Mouse (Mus musculus) left cerebral cortex, postnatal 14 days (tissue): ENCODE measurements around the gene 1700016H13Rik. TPM values are rescaled to one million over a fixed set of nuclear protein-coding genes. Genes with fewer than 3 reads are reported as not detected.

Experiments
- DNase-seq, 2 experiments: peaks; one replicate each; pipeline ENCODE4 v3.0.0; 2021 to 2022; ENCODE audit warnings: low spot score in 2 of 2, mixed read lengths in 1 of 2
- intact Hi-C: fragments of 180-260 bp; cut with DNase I; formaldehyde crosslinking; loops from one replicate; pipeline ENCODE4 v1.15.1; 2025
- total RNA-seq, 2 experiments: library from RNA; stranded (reverse); gene quantifications; 2 replicates each; pipeline ENCODE4 v1.2.3; 2021

The 1700016H13Rik gene
- total RNA-seq, 2 experiments from 2014 or later: not detected

DNA sequence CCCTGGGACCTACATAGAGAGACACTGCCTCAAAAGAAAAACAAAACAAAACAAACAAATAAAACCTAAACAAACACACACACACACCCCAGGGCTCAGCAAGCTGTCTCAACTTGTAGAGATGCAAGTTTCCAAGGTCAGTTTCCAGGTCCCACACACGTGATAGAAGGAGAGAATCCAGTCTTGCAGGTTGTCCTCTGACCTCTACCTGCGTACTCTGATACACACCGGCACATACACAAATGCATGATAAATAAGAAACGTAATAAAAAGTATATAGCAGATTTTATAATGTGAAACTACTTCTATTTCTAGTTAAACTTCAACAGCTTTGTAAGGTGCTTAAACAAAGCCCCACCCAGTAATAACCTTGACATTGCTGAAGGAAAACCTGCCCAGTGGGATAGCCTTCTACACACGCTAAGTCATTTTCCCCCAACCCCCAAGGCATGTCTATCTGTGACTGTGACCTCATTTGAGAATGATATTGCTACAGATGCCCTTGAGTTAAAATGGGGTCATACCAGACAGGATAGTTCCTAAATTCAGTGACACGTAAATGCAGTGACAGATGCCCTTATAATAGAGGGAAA, 20.6 kb upstream of the 1700016H13Rik start:
- intact Hi-C loops: no loop called here
- no peak for DNase-seq

DNA sequence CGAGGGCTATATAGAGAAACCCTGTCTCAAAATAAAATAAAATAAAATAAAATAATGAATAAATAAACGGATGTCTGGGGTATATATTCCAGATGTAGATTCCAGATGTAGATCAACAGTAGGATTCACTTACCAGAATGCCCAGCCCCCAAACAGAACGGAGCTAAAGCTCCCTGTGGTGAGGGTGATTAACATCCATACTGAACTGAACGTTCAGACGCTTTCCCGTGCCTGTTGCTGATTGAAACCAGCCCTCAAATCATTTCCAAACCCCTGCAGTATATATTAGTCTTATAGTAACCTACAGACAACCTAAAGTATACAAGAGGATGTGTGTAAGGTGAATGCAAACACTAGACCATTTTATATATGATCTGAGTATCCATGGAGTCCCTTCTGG, 18.7 kb upstream of the 1700016H13Rik start:
- intact Hi-C loops: no loop called here
- no peak for DNase-seq

DNA sequence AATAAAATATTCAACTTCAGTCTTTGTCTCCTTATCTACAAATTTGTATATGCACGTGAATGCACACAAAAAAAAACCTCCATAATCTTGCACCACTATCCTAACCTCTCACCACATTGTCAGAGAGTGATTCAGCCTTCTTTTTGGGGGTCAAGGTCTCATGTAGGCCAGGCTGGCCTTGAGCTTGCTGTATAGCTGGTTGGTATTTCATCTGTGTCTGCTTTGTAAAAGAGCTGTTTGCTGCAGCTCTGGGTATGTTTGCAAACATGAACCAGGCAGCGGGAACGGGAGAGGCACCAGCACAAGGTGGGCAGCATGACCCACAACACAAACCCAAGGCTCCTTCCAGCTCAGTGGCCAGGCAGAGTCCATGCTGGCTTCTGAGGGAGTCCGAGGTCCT, 17.8 kb upstream of the 1700016H13Rik start:
- intact Hi-C loops: no loop called here
- no peak for DNase-seq

DNA sequence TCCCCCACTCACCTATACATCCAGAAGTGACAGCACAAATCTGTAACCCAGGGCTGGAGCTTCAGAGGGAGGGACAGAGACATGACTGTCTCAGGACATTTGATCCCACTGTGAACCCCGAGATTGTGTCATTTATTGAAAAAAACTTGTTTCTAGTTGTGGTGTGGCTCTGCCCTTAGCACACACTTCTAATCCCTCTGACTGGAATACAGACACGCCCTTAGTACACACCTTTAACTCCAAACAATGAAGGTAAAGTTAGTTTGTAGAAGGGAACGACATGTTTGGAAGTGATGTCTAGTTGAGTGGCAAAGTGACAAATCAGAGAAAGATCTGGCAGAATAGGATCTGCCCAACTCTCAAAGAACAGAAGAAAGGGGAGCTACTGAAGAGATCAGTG, 16.0 kb upstream of the 1700016H13Rik start:
- DNase-seq: no peak
- intact Hi-C loops: no loop called here

DNA sequence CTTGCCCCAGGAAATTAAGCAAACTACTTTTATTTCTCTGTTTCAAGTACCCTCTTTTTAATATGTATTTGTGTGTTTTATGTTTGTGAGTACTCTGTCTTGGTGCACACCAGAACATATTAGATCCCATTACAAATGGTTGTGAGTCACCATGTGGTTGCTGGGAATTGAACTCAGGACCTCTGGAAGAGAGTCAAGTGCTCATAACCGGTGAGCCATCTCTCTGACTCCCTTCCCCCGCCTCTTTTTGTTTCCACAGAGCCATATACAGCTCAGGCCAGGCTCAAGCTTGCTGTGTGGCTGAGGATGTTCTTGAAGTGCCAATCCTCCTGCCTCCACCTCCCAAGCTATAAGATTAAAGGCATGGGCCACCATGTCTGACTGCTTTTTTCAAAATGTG, 10.1 kb upstream of the 1700016H13Rik start:
- DNase-seq: no peak
- intact Hi-C loops: no loop called here

DNA sequence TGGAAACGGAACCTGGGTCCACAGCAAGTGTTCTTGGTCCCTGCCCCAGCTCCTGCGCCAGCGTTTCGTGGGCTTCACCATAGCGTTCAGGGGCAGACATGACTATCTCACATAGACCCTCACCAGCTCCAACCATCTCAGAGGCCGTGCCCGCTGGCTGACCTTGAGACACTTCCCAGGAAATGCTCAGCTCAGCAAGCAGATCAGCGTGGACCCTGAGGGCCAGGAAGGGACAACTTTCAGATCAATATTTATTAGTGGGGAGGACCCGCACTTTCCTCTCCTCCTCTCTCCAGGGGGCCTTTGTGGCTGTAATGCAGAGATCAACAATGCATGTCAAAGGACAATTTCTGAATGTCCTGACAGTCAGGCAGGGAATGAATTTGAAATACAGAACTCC, 9.1 kb upstream of the 1700016H13Rik start:
- no peak for DNase-seq
- intact Hi-C loops: no loop called here

DNA sequence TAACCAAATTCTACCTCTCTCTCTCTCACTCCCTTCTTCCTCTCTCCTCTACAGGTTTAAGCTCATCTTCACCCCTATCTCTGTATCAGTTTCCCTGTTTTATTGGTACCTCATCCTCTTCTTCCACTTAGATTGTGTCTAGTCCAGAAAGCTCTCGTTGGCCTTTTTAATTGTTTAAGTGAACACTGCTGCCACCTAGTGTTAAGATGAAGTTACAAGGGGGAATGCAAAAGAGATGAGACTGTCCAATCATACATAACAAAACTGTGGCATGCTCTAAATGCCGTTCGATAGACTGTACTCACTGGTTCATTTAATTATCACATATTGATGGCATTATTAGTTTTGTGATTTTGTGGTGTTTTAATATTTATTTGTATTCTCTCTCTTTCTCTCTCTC, 3.8 kb upstream of the 1700016H13Rik start:
- intact Hi-C loops: loop anchor here (1.0 to 2.0 kb wide), 2 partner anchors 303 to 315 kb away; no protein-coding TSS in a partner anchor
- peak; percentile 41 to 43 for DNase-seq

DNA sequence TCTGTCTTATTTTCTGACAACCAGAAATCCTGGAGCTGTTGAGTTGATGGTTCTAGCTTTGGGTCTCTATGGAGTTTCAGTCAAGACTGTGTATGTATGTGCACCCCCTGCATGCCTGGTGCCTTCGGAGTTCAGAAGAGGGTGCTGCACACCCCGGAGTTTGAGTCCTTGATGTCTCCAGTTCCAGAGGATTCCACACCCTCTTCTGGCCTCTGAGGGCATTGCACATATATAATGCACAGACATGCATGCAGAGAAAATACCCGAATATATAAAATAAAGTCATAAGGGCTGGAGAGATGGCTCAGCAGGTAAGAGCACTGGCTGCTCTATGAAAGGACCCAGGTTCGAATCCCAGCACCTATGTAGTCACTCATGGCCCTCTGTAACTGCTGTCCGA, 3.1 kb upstream of the 1700016H13Rik start:
- DNase-seq: peak in 1 of 2 experiments; percentile 44
- intact Hi-C loops: loop anchor here (1.0 to 2.0 kb wide), 2 partner anchors 303 to 314 kb away; no protein-coding TSS in a partner anchor

DNA sequence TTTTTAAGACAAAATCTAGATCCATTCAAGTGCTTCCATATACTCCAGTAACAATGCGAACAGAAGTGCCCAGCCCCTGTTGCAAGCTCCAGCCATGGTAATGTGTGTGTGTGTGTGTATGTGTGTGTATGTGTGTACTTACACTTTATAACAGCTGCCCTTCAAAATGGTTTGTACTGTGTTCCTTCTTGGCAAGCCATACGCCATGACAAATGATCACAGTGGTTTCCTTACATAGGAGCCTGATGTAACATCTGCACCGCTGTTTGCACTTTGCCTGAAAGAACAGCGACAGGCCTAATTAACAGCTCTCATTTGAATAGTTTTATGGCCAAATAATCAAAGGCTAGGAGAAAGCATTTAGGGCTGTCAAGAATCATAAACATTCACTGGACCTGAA, 1.0 kb downstream of the 1700016H13Rik start:
- intact Hi-C loops: no loop called here
- no peak for DNase-seq

DNA sequence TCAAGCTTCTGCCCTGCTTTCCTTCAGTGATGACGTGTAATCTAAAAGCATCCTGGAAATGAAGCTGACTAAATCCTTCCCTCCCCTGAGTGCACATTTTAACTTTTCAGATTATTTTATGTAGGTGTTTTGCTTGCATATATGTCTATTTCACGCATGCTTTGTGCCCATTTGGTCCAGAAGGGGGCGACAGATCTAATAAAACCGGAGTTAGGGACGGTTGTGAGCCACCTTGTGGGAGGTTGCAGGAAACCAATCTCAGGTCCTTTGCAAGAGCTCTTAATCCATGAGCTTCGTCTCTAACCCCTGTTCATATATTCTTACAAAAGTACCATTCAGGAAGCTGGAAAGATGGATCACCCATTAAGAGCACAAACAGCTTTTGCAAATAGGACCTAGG, 1.6 kb downstream of the 1700016H13Rik start:
- intact Hi-C loops: no loop called here
- peak; percentile 45 to 58 for DNase-seq

DNA sequence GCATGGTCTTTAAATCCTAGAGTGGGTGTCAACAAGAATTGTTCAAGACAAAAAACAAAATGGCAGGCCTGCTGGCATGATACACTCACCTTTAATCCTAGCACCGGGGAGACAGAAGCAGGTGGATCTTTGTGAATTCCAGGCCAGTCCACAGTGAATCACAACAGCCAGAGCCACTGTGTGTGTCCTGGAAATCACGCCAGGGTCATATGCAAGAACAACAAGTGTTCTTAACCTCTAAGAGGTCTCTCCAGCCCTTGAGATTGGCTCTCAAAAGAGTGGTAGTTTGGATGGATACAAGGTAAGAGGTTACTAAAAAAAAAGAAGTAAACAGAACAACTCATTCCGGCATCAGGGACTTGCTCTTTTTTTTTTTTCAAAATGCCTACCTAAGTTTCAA, 8.5 kb downstream of the 1700016H13Rik start:
- no peak for DNase-seq
- intact Hi-C loops: no loop called here

DNA sequence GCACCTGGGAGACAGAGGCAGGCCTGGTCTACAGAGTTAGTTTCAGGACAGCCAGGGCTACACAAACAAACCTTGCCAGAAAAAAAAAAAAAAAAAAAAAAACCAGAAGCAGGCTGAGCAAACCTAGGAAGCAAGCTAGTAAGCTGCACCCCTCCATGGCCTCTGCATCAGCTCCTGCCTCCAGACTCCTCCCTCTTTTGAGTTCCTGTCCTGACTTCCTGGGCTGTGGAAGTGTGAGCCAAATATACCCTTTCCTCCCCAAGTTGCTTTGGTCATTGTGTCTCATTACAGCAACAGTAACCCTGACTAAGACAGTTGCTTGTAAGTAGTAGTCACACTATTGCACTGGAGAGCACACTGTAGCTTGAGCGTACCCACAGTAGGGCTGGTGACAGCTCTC, 11.6 kb downstream of the 1700016H13Rik start:
- intact Hi-C loops: no loop called here
- DNase-seq: no peak

DNA sequence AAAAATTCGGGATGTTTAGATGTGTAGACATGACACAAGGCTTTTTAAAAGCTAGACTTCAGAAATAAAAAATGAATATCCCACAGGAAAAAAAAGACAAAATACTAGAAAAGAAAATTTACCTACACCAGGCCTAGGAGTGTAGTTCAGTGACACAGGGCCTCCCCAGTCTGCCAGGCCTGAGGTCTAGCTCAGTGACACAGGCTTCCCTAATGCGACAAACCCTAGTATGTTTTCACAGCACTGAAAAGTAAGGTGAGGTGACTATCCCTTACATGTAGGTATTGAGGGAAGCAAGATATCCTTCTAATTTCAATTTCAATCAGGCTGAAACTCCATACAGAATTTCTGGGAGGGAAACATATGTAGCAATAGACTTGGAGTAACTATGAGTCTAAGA, 18.6 kb downstream of the 1700016H13Rik start:
- intact Hi-C loops: no loop called here
- DNase-seq: no peak

DNA sequence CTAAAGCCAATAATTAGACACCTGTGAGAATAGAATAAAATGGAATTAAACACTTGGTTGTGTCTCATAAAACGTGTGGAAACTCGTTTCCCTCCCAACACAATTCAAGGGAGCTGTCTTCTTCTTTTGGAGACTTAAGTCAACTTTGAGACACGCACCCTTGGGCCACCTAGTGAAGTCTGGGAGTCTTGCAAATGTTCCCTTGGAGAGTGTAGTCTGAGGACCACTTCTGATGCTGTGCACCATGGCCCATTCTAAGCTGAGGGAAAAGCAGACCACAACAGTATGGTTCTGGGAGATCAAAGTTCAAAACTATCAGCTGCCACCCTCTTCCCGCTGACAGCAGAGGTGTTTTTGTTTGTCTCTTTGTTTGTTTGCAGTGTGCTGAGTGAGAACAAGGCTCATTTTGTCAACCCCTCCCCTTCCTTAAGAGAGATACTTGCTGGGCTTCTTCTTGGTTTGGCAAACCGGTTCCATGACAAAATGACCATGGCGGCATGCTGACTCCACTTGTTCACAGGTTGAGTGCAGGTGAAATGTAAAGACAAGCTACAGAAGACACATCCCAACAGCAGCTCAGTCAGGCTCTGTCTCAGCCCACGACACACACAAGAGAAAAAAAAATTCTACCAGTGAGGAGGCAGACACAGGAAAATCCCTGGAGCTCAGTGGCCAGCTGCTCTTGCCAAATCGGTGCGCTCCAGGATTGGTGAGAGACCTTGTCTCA, 25.8 kb downstream of the 1700016H13Rik start:
- no peak for DNase-seq
- intact Hi-C loops: no loop called here

DNA sequence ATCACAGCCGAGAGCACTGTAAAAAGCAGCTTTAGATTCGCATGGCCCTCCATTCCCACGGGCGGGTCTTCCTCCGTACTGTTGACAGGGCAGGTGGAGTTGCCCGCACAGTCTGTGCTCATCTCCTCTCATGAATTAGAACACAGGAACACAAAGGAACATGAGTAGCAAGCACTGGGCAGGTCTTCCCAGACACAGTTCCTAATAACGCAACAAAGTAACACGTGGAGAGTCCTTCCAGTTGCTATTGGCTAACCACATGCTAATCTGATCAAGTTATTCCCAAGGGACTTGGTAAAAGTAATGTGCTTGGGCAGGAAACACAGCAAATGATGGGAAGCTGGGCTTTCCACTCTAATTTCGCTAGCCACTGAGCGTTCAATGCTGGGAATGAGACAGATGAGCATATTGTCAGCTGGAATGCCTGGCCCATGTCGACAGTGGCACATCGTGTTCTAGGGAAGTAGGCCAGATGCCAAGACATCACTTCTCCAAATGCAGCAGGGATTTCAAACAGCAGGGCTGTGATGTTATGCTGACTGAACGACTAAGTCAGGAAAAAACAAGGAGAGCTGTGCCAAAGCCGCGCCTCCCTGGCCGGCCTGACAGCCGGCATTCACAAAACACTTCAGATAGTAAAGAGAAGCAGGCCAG, 26.6 kb downstream of the 1700016H13Rik start, which contains the start of gene Slc10a6:
Gene Slc10a6 (minus strand): TSS at position 293 of the 654 bp plus-strand sequence.
- intact Hi-C loops: no loop called here
- DNase-seq: peak; percentile 73 to 94

DNA sequence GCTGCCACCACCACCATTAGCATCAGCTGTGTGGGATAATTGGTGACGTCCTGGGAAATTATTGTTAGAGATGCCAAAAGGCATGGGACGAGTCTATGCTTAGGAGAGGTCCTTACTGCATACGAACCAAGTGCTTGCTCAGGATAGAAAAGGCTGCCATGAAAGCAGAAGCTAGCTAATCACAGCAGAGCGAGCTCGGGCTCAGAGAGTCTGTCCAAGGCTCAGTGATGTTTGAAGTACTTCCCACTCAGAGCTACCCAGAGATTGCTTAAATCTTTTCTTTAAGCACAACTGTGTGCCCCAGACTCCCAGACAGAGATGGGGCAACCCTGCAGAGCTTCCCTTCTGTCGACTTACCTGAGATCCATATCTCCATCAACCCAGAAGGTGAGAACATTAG, 27.3 kb downstream of the 1700016H13Rik start:
- no peak for DNase-seq
- intact Hi-C loops: no loop called here

DNA sequence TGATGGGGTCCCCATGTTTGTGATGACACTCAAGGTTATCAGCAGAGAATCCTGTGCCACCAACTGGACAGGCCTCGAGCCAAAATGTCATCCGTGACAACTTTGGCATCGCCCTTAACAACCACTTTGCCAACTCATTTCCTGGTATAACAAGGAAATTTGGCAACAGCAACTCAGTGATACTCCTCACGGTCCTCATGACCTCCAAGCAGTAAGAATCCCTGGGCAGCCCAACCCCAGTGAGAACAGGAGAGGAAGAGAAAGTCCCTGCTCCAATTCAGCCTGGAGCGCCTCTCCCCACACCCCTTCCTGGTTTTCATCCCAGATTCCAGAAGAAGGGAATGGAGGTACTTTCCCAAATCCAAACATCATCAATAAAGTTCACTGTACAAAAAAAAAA, 31.0 kb downstream of the 1700016H13Rik start:
- intact Hi-C loops: no loop called here
- DNase-seq: no peak

DNA sequence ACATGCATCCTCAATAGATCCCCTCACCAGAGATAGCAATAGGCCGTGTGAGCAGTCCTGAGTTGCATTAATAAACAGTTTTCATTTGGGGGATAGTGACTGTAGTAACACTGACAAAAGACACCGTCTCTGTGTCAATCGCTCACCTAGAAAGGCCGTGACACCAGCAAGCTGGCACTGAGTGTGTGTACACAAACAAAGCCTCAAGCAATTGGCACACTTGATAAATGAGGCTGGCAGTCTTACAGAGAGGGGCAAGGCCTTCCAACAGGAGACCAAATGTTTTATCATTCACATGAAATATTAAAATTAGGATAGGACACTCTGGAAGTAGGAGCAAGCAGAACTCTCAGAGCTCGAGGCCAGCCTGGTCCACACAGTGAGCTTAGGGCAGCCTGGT, 33.5 kb downstream of the 1700016H13Rik start:
- DNase-seq: no peak
- intact Hi-C loops: no loop called here

DNA sequence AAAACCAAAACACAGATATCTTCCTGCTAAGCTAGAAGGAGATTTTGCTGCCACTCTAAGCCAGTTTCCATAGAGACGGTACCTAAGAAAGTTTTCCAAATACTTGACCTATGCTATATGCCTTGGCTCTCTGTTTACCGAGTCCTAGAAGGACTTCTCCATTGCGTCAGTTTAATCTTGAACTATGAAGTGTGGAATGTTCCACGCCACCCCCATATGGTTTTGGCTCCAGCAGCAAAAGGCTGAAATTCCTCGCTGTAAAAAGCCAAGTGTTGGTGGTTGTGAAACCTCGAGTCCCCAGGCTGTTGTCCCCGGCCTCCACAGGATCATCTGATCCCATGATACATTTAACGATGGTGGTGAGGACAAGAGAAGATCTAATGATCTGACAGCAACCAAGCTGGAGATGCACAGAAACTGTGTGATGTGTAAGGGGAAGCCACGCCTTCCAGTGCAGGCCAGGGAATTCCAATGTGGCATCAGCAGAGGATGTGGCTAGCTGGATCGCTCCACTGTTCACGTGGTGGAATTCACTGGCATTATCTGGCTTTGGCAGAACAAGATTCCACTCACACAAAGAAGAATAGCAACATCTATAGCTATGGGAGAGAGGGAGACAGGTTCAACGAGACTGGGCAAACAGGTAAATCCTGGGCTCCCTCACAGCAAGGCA, 35.4 kb downstream of the 1700016H13Rik start:
- intact Hi-C loops: no loop called here
- no peak for DNase-seq

DNA sequence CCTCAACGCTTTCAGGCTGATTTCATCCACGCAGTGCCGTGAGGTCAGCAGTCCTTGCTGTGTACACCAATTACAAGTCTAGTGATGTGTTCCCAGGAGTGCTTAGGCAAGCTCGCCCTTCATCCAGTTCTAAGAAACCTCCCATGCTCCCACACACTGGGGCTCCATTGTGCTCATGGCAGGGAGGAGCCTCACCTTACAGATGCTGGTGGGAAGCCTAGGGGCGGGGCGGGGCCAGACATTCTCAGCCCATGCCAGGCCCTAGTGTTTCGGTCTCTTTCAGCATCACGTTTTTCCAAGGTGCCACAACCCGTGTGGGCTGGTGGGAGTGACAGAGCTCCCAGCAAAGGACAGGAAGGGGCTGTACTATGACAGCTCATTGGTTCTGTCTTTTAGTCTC, 38.6 kb downstream of the 1700016H13Rik start:
- intact Hi-C loops: no loop called here
- DNase-seq: no peak
